Mouse (Mus musculus) kidney, embryonic 14.5 days (tissue): Measurements from ENCODE around the gene H2afj. TPM values are rescaled to one million over a fixed set of nuclear protein-coding genes. Genes with fewer than 3 reads are reported as not detected.
"Not testable (repeated sequence)": the region's sequence is repeated elsewhere in the genome, so short reads cannot be mapped to it uniquely, and the experiment has no call there.

Source experiments
- ATAC-seq: fragments of 200-750 bp; cut with Nextera tagmentation; 2 replicates; pipeline ENCODE4 v1.8.0; 2017; ENCODE audit warnings: moderate number of reproducible peaks, mild to moderate bottlenecking, moderate TSS enrichment, moderate library complexity; ENCODE audit not compliant: low FRiP score, low TSS enrichment
- H3K27ac ChIP-seq: fragments of 300-500 bp; sonication (generic); 2 replicates; pipeline ENCODE4 v1.5.1; 2014; ENCODE audit warnings: low read depth, mild to moderate bottlenecking, low read length, moderate library complexity, mixed read lengths
- H3K27me3 ChIP-seq: fragments of 300-500 bp; sonication (generic); 2 replicates; pipeline ENCODE4 v1.6.1; 2014; ENCODE audit warnings: mild to moderate bottlenecking, low read length; ENCODE audit not compliant: control insufficient read depth, insufficient read depth
- H3K36me3 ChIP-seq: fragments of 300-500 bp; sonication (generic); 2 replicates; pipeline ENCODE4 v1.6.1; 2014; ENCODE audit warnings: low read length, mixed read lengths; ENCODE audit not compliant: control insufficient read depth, insufficient read depth
- H3K4me1 ChIP-seq: fragments of 300-500 bp; sonication (generic); 2 replicates; pipeline ENCODE4 v1.6.1; 2014; ENCODE audit warnings: low read length, mixed read lengths; ENCODE audit not compliant: control insufficient read depth, insufficient read depth
- H3K4me2 ChIP-seq: fragments of 300-500 bp; sonication (generic); replicated peaks from 2 replicates; pipeline ENCODE4 v1.6.1; 2014; ENCODE audit warnings: low read depth, mild to moderate bottlenecking, low read length
- H3K4me3 ChIP-seq: fragments of 300-500 bp; sonication (generic); 2 replicates; pipeline ENCODE4 v1.5.1; 2014; ENCODE audit warnings: mild to moderate bottlenecking, low read length
- H3K9ac ChIP-seq: fragments of 300-500 bp; sonication (generic); 2 replicates; pipeline ENCODE4 v1.6.1; 2014; ENCODE audit warnings: low read depth, mild to moderate bottlenecking, low read length, moderate library complexity
- H3K9me3 ChIP-seq: fragments of 300-500 bp; sonication (generic); 2 replicates; pipeline ENCODE4 v1.6.1; 2016; ENCODE audit warnings: low read length; ENCODE audit not compliant: control insufficient read depth
- WGBS: fragments of 180-500 bp; shearing (Covaris S2); extraction: QIAGEN DNeasy Blood & Tissue Kit; methylation state at CpG from one replicate; pipeline ENCODE4 v1.1.7; 2014; 5-methylcytosine and 5-hydroxymethylcytosine counted together
- polyA plus RNA-seq: library from polyadenylated mRNA; unstranded; fragments of >200 nt; fragmentation: Nextera tagmentation; extraction: Ambion mirVana; gene quantifications from 2 replicates; pipeline ENCODE4 v1.2.1, GENCODE M21; 2014

H2afj gene
- polyA plus RNA-seq, 1 experiment from 2014 or later = 96.0 TPM

GRCm38 (mm10) chr6:136792884-136793758, 14.9 kb upstream of the H2afj start:
- 18% methylated on average over 16 of the region's 16 CpGs for WGBS
- Histone ChIP-seq H3K4me1 (peaks cover 6% of the 10 kb centered on the region; the same call in 1 of the 2 replicates), H3K27ac (no peak overlapping the region), H3K4me2 (peak overlapping the region; percentile 68), H3K4me3 (peak overlapping the region; percentile 40), H3K27me3 (no peaks in the 10 kb centered on the region; the same call in 1 of the 2 replicates), H3K9me3 (no peaks in the 10 kb centered on the region), H3K9ac (0 out of 2 replicates have a peak overlapping the region, but pooled peaks have one; percentile 47), H3K36me3 (no peaks in the 10 kb centered on the region)
- ATAC-seq = no peak

- 1% methylated on average over 24 of the region's 24 CpGs for WGBS
- Histone ChIP-seq H3K9ac (peak overlapping the region; percentile 47; the same call in 1 of the 2 replicates), H3K27ac (no peak overlapping the region), H3K4me2 (peak overlapping the region; percentile 68), H3K36me3 (no peaks in the 10 kb centered on the region), H3K9me3 (no peaks in the 10 kb centered on the region), H3K4me3 (peak overlapping the region; percentile 40), H3K27me3 (no peaks in the 10 kb centered on the region; the same call in 1 of the 2 replicates), H3K4me1 (peaks cover 6% of the 10 kb centered on the region; the same call in 1 of the 2 replicates)
- no peak; the same call in 1 of the 2 replicates for ATAC-seq
These were observed 14.1 kb upstream of the H2afj start for GRCm38 (mm10) chr6:136793831-136794525.

- no peaks in the 10 kb centered on the region for H3K9me3 ChIP-seq
- H3K36me3 ChIP-seq = no peaks in the 10 kb centered on the region
- ATAC-seq = no peak
- H3K4me2 ChIP-seq = no peak overlapping the region
- H3K4me3 ChIP-seq = no peak overlapping the region
- no peak overlapping the region for H3K9ac ChIP-seq
- peaks cover 6% of the 10 kb centered on the region; the same call in 1 of the 2 replicates for H3K4me1 ChIP-seq
- WGBS = 44% methylated on average over 1 of the region's 1 CpGs
- no peaks in the 10 kb centered on the region; the same call in 1 of the 2 replicates for H3K27me3 ChIP-seq
- no peak overlapping the region for H3K27ac ChIP-seq
These were observed 12.9 kb upstream of the H2afj start for GRCm38 (mm10) chr6:136795110-136795509.

- peaks cover 6% of the 10 kb centered on the region; the same call in 1 of the 2 replicates for H3K4me1 ChIP-seq
- no peak overlapping the region for H3K4me2 ChIP-seq
- H3K4me3 ChIP-seq = no peak overlapping the region
- H3K36me3 ChIP-seq = no peaks in the 10 kb centered on the region
- no peaks in the 10 kb centered on the region; the same call in 1 of the 2 replicates for H3K27me3 ChIP-seq
- H3K27ac ChIP-seq = no peak overlapping the region
- no peak overlapping the region for H3K9ac ChIP-seq
- no peak; the same call in 1 of the 2 replicates for ATAC-seq
- WGBS = 45% methylated on average over 6 of the region's 6 CpGs
- H3K9me3 ChIP-seq = no peaks in the 10 kb centered on the region
These were observed 12.2 kb upstream of the H2afj start for GRCm38 (mm10) chr6:136795850-136796249.

- H3K4me2 ChIP-seq, H3K9me3 ChIP-seq, H3K4me1 ChIP-seq, ATAC-seq, H3K9ac ChIP-seq, H3K27me3 ChIP-seq, H3K36me3 ChIP-seq, H3K4me3 ChIP-seq, H3K27ac ChIP-seq: not testable (repeated sequence)
- WGBS = 83% methylated on average over 3 of the region's 3 CpGs
These were observed 10.0 kb upstream of the H2afj start for GRCm38 (mm10) chr6:136797874-136798693.

GRCm38 (mm10) chr6:136800710-136801109, 7.3 kb upstream of the H2afj start:
- H3K27ac ChIP-seq = no peak overlapping the region
- 91% methylated on average over 8 of the region's 8 CpGs for WGBS
- H3K9ac ChIP-seq = no peak overlapping the region
- no peaks in the 10 kb centered on the region for H3K27me3 ChIP-seq
- ATAC-seq = no peak
- H3K4me1 ChIP-seq = peaks cover 8% of the 10 kb centered on the region; the same call in 1 of the 2 replicates
- H3K4me3 ChIP-seq = no peak overlapping the region
- no peaks in the 10 kb centered on the region for H3K36me3 ChIP-seq
- H3K4me2 ChIP-seq = no peak overlapping the region
- H3K9me3 ChIP-seq = no peaks in the 10 kb centered on the region

GRCm38 (mm10) chr6:136801274-136801673, 6.8 kb upstream of the H2afj start:
- WGBS = 81% methylated on average over 6 of the region's 6 CpGs
- H3K27me3 ChIP-seq = no peaks in the 10 kb centered on the region
- no peak for ATAC-seq
- no peak overlapping the region for H3K4me2 ChIP-seq
- H3K4me1 ChIP-seq = peaks cover 8% of the 10 kb centered on the region; the same call in 1 of the 2 replicates
- H3K4me3 ChIP-seq = no peak overlapping the region
- H3K9ac ChIP-seq = no peak overlapping the region
- H3K36me3 ChIP-seq = no peaks in the 10 kb centered on the region
- H3K27ac ChIP-seq = no peak overlapping the region
- no peaks in the 10 kb centered on the region for H3K9me3 ChIP-seq

GRCm38 (mm10) chr6:136803093-136803738, 4.8 kb upstream of the H2afj start:
- peak overlapping the region; percentile 96 for H3K9ac ChIP-seq
- peak overlapping the region; percentile 100 for H3K27ac ChIP-seq
- H3K27me3 ChIP-seq = no peaks in the 10 kb centered on the region
- H3K9me3 ChIP-seq = no peaks in the 10 kb centered on the region
- peak overlapping the region; percentile 89 for H3K4me2 ChIP-seq
- ATAC-seq = no peak
- peak overlapping the region; percentile 83 for H3K4me3 ChIP-seq
- no peaks in the 10 kb centered on the region for H3K36me3 ChIP-seq
- peaks cover 8% of the 10 kb centered on the region; the same call in 1 of the 2 replicates for H3K4me1 ChIP-seq
- WGBS = 18% methylated on average over 12 of the region's 12 CpGs
